Mouse (Mus musculus) spleen, postnatal 36 days (tissue): Measurements from ENCODE around the gene Mrpl17.
"Not testable (repeated sequence)": the region's sequence is repeated elsewhere in the genome, so short reads cannot be mapped to it uniquely, and the experiment has no call there.

Source experiments
- DNase-seq, 2 experiments: peaks; one replicate each; pipeline ENCODE4 v3.0.0; 2022; ENCODE audit warnings: low spot score in 2 of 2, mixed read lengths in 1 of 2

Gene Mrpl17

GRCm38 (mm10) chr7:105810877-105811489 is at the start of gene Mrpl17:
Gene Mrpl17 (minus strand): TSS chr7:105811099.
- peak; percentile 99 to 100 for DNase-seq

GRCm38 (mm10) chr7:105855718-105856560 is 45.0 kb upstream of the Mrpl17 start:
- not testable (repeated sequence) for DNase-seq

GRCm38 (mm10) chr7:105824281-105824680 is 13.4 kb upstream of the Mrpl17 start:
- no peak for DNase-seq

GRCm38 (mm10) chr7:105818483-105818882 is 7.6 kb upstream of the Mrpl17 start:
- no peak for DNase-seq

GRCm38 (mm10) chr7:105816736-105817135 is 5.8 kb upstream of the Mrpl17 start:
- no peak for DNase-seq

GRCm38 (mm10) chr7:105813326-105813725 is 2.4 kb upstream of the Mrpl17 start:
- DNase-seq: no peak

- no peak for DNase-seq
Measured at GRCm38 (mm10) chr7:105812566-105812965, 1.7 kb upstream of the Mrpl17 start.

- DNase-seq: peak in 1 of 2 experiments; percentile 21
Measured at GRCm38 (mm10) chr7:105811516-105811915, 617 bp upstream of the Mrpl17 start.

- peak in 1 of 2 experiments; percentile 7 for DNase-seq
Measured at GRCm38 (mm10) chr7:105810280-105810876, 521 bp downstream of the Mrpl17 start.

- peak in 1 of 2 experiments; percentile 8 for DNase-seq
Measured at GRCm38 (mm10) chr7:105809836-105810235, 1.1 kb downstream of the Mrpl17 start.

GRCm38 (mm10) chr7:105808385-105808784 is 2.5 kb downstream of the Mrpl17 start:
- no peak for DNase-seq

- no peak for DNase-seq
Measured at GRCm38 (mm10) chr7:105806716-105807115, 4.2 kb downstream of the Mrpl17 start.

- DNase-seq: no peak
Measured at GRCm38 (mm10) chr7:105806125-105806524, 4.8 kb downstream of the Mrpl17 start.

- no peak for DNase-seq
Measured at GRCm38 (mm10) chr7:105803428-105803827, 7.5 kb downstream of the Mrpl17 start.

GRCm38 (mm10) chr7:105802771-105803170 is 8.1 kb downstream of the Mrpl17 start:
- no peak for DNase-seq

GRCm38 (mm10) chr7:105802312-105802711 is 8.6 kb downstream of the Mrpl17 start:
- DNase-seq: no peak

- DNase-seq: no peak
Measured at GRCm38 (mm10) chr7:105796972-105797371, 13.9 kb downstream of the Mrpl17 start.

GRCm38 (mm10) chr7:105795759-105796366 is 15.0 kb downstream of the Mrpl17 start:
- no peak for DNase-seq

GRCm38 (mm10) chr7:105793701-105794100 is 17.2 kb downstream of the Mrpl17 start:
- no peak for DNase-seq

- no peak for DNase-seq
Measured at GRCm38 (mm10) chr7:105791147-105791546, 19.8 kb downstream of the Mrpl17 start.

- DNase-seq: no peak
Measured at GRCm38 (mm10) chr7:105787285-105788140, 23.4 kb downstream of the Mrpl17 start, which contains the start of gene Dchs1. Gene Dchs1 (minus strand): TSS chr7:105787654.
